Mouse (Mus musculus) liver, adult 2 months (tissue): ENCODE measurements at regions not wholly inside any gene's neighbourhood (a gene's known extent, or its start where the extent isn't known, plus 50 kb on each side); places are given as distances from the start of the nearest gene placed in this dataset.

Experiments used
- DNase-seq: peaks from one replicate; pipeline ENCODE4 v3.0.0-alpha.2; 2011; ENCODE audit warnings: low read depth, low spot score; ENCODE audit errors: extremely low read depth
- H3K27ac ChIP-seq: fragments of 200-500 bp; replicated peaks from 2 replicates; pipeline ENCODE4 v1.5.1; 2012; ENCODE audit warnings: low read depth, mild to moderate bottlenecking, control low read depth, inconsistent platforms, low read length; ENCODE audit not compliant: insufficient read depth
- H3K27me3 ChIP-seq: fragments of 200-500 bp; 2 replicates; pipeline ENCODE4 v1.6.1; 2012; ENCODE audit warnings: mild to moderate bottlenecking, moderate library complexity, low read length, inconsistent platforms; ENCODE audit not compliant: control insufficient read depth, insufficient read depth
- H3K36me3 ChIP-seq: fragments of 200-500 bp; 2 replicates; pipeline ENCODE4 v1.6.1; 2012; ENCODE audit warnings: low read length, inconsistent platforms; ENCODE audit not compliant: control insufficient read depth, insufficient read depth
- H3K4me1 ChIP-seq: fragments of 200-500 bp; 2 replicates; pipeline ENCODE4 v1.6.1; 2011; ENCODE audit warnings: low read length; ENCODE audit not compliant: control insufficient read depth, insufficient read depth
- H3K4me3 ChIP-seq: fragments of 200-500 bp; 2 replicates; pipeline ENCODE4 v1.5.1; 2011; ENCODE audit warnings: low read depth, mild to moderate bottlenecking, control low read depth, low read length, moderate library complexity; ENCODE audit not compliant: insufficient read depth
- H3K79me2 ChIP-seq: fragments of 200-500 bp; 2 replicates; pipeline ENCODE4 v1.6.1; 2012; ENCODE audit warnings: inconsistent platforms, mild to moderate bottlenecking, low read length, moderate library complexity; ENCODE audit not compliant: control insufficient read depth, insufficient read depth
- H3K9ac ChIP-seq: fragments of 200-500 bp; 2 replicates; pipeline ENCODE4 v1.6.1; 2012; ENCODE audit warnings: low read depth, mild to moderate bottlenecking, control low read depth, inconsistent platforms, low read length
- CTCF ChIP-seq: fragments of 200-500 bp; IDR thresholded peaks from 2 replicates; pipeline ENCODE4 v1.5.1; 2011; ENCODE audit warnings: low read depth, low read length, control low read depth
- POLR2A ChIP-seq: fragments of 200-500 bp; IDR thresholded peaks from 2 replicates; pipeline ENCODE4 v1.6.1; 2011; ENCODE audit warnings: low read length, control low read depth; ENCODE audit not compliant: insufficient read depth; ENCODE audit errors: extremely low read depth
- WGBS: fragments of 180-500 bp; shearing (Covaris S2); methylation state at CpG from one replicate; pipeline ENCODE4 v1.1.7; 2018; 5-methylcytosine and 5-hydroxymethylcytosine counted together

GRCm38 (mm10) chr15:88502311-88502710 lies 97.8 kb upstream of the Zdhhc25 start:
- Histone ChIP-seq H3K9ac (no peak overlapping the region), H3K27me3 (no peaks in the 10 kb centered on the region), H3K27ac (no peak overlapping the region), H3K36me3 (no peaks in the 10 kb centered on the region), H3K4me1 (no peaks in the 10 kb centered on the region), H3K79me2 (no peaks in the 10 kb centered on the region), H3K4me3 (no peak overlapping the region)
- DNase-seq = no peak
- no peak for TF ChIP-seq CTCF
- TF ChIP-seq POLR2A = no peak
- 80% methylated on average over 2 of the region's 2 CpGs for WGBS

GRCm38 (mm10) chr15:88503896-88504295 lies 96.2 kb upstream of the Zdhhc25 start:
- no peak for DNase-seq
- Histone ChIP-seq H3K4me3 (no peak overlapping the region), H3K4me1 (no peaks in the 10 kb centered on the region), H3K27ac (no peak overlapping the region), H3K36me3 (no peaks in the 10 kb centered on the region), H3K27me3 (no peaks in the 10 kb centered on the region), H3K9ac (no peak overlapping the region), H3K79me2 (no peaks in the 10 kb centered on the region)
- WGBS = 72% methylated on average over 7 of the region's 7 CpGs
- TF ChIP-seq CTCF = no peak
- no peak for TF ChIP-seq POLR2A

GRCm38 (mm10) chr15:88505491-88506119 lies 94.5 kb upstream of the Zdhhc25 start:
- H3K27me3 ChIP-seq = no peaks in the 10 kb centered on the region
- H3K36me3 ChIP-seq = no peaks in the 10 kb centered on the region
- DNase-seq = no peak
- H3K27ac ChIP-seq = no peak overlapping the region
- no peak overlapping the region for H3K9ac ChIP-seq
- 72% methylated on average over 13 of the region's 13 CpGs for WGBS
- H3K4me3 ChIP-seq = no peak overlapping the region
- no peak for TF ChIP-seq CTCF
- TF ChIP-seq POLR2A = no peak
- H3K4me1 ChIP-seq = no peaks in the 10 kb centered on the region
- H3K79me2 ChIP-seq = no peaks in the 10 kb centered on the region

GRCm38 (mm10) chr15:88507886-88508285 lies 92.2 kb upstream of the Zdhhc25 start:
- WGBS = 64% methylated on average over 2 of the region's 2 CpGs
- H3K79me2 ChIP-seq = no peaks in the 10 kb centered on the region
- no peak overlapping the region for H3K4me3 ChIP-seq
- no peaks in the 10 kb centered on the region for H3K27me3 ChIP-seq
- no peaks in the 10 kb centered on the region for H3K4me1 ChIP-seq
- no peak overlapping the region for H3K27ac ChIP-seq
- H3K9ac ChIP-seq = no peak overlapping the region
- DNase-seq = no peak
- no peaks in the 10 kb centered on the region for H3K36me3 ChIP-seq
- TF ChIP-seq CTCF = no peak
- no peak for TF ChIP-seq POLR2A

GRCm38 (mm10) chr15:88508971-88509370 lies 91.1 kb upstream of the Zdhhc25 start:
- TF ChIP-seq POLR2A (no peak), CTCF (no peak)
- Histone ChIP-seq H3K9ac (no peak overlapping the region), H3K27me3 (no peaks in the 10 kb centered on the region), H3K36me3 (no peaks in the 10 kb centered on the region), H3K4me3 (no peak overlapping the region), H3K79me2 (no peaks in the 10 kb centered on the region), H3K4me1 (no peaks in the 10 kb centered on the region), H3K27ac (no peak overlapping the region)
- WGBS = 61% methylated on average over 6 of the region's 6 CpGs
- DNase-seq = peak; percentile 23

GRCm38 (mm10) chr15:88509626-88510025 lies 90.5 kb upstream of the Zdhhc25 start:
- Histone ChIP-seq H3K9ac (no peak overlapping the region), H3K36me3 (no peaks in the 10 kb centered on the region), H3K4me1 (no peaks in the 10 kb centered on the region), H3K27me3 (no peaks in the 10 kb centered on the region), H3K79me2 (no peaks in the 10 kb centered on the region), H3K27ac (no peak overlapping the region), H3K4me3 (no peak overlapping the region)
- no peak for DNase-seq
- WGBS = 58% methylated on average over 2 of the region's 2 CpGs
- TF ChIP-seq CTCF (no peak), POLR2A (no peak)
